Mouse (Mus musculus) liver, embryonic 14.5 days (tissue): ENCODE data around the gene Phip.

Experiments used
- CTCF ChIP-seq: IDR thresholded peaks from 2 replicates; pipeline ENCODE4 v1.5.1; 2016; ENCODE audit warnings: antibody characterized with exemption, low read depth, control low read depth
- EP300 ChIP-seq: IDR thresholded peaks from 2 replicates; pipeline ENCODE4 v1.6.1; 2016; ENCODE audit warnings: antibody characterized with exemption, low read depth

DNA sequence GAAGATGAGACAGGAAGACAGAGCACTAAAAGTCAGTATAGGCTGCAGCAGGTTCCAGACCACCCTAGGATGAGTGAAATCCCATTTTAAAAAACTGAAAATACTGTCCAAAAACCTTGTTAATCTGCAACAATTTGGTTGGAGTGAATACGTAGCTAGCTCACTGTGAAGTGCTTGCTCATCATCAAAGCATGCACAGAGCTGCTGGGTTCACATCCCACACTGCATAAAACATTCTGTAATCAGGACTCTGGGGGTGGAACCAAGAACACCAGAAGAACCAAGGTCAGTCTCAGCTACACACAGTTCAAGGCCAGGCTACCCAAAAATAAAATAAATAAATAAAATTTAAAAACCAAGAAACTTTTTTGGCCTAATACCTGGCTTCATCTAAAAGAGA is 3.9 kb downstream of the Phip start:
- no peak for TF ChIP-seq CTCF
- TF ChIP-seq EP300: no peak
